ENCODE assay signal across 26 mouse cellular contexts in genomic region chr2:173366734-173367133, GRCm38 (mm10).
"Had no signal": no experiment of that assay in that cellular context is flagged by ENCODE, and none has a peak within 500 bp of the region (broad histone marks: within the 10 kb centered on the region; RNA-seq: fewer than 3 reads in every experiment).

No protein-coding gene starts in this region.

- H3K9me3 ChIP-seq: embryonic facial prominence, embryonic 12.5 days; forebrain, embryonic 10.5 days; forebrain, embryonic 15.5 days had no signal

- H3K27ac ChIP-seq: embryonic facial prominence, embryonic 12.5 days; embryonic facial prominence, embryonic 13.5 days; forebrain, embryonic 10.5 days; forebrain, embryonic 12.5 days; forebrain, embryonic 13.5 days; forebrain, embryonic 15.5 days; gastrocnemius, adult 2 months; heart, adult 2 months had no signal

- H3K4me3 ChIP-seq: embryonic facial prominence, embryonic 12.5 days; embryonic facial prominence, embryonic 13.5 days; erythroblast, embryonic 14.5 days; forebrain, embryonic 10.5 days; forebrain, embryonic 12.5 days; forebrain, embryonic 13.5 days; forebrain, embryonic 15.5 days; gastrocnemius, adult 2 months; heart, adult 2 months had no signal

- H3K36me3 ChIP-seq: embryonic facial prominence, embryonic 12.5 days; embryonic facial prominence, embryonic 13.5 days; forebrain, embryonic 10.5 days; forebrain, embryonic 12.5 days; forebrain, embryonic 15.5 days had no signal

- H3K4me2 ChIP-seq: embryonic facial prominence, embryonic 12.5 days; embryonic facial prominence, embryonic 13.5 days; forebrain, embryonic 12.5 days; forebrain, embryonic 13.5 days; forebrain, embryonic 15.5 days had no signal

- DNase-seq: cerebellum, adult 8-10 months; cerebellum, adult 9-10 months; cerebellum, adult 9-11 months; cerebellum, postnatal 10 days; cerebellum, postnatal 14 days; cerebellum, postnatal 25 days; cerebellum, postnatal 36 days; embryo, embryonic 11 days; forebrain, postnatal 0 days; gastrocnemius, adult 2 months; gastrocnemius, postnatal 10 days; gastrocnemius, postnatal 14 days; gastrocnemius, postnatal 25 days; gastrocnemius, postnatal 36 days; heart, adult 11 months; heart, adult 18-20 months; heart, adult 2 months had no signal

- H3K9ac ChIP-seq: embryonic facial prominence, embryonic 12.5 days; embryonic facial prominence, embryonic 13.5 days; forebrain, embryonic 12.5 days; forebrain, embryonic 13.5 days; forebrain, embryonic 15.5 days; forebrain, postnatal 0 days had no signal

- ATAC-seq: forebrain, embryonic 13.5 days; forebrain, embryonic 14.5 days; forebrain, embryonic 15.5 days; forebrain, embryonic 16.5 days; forebrain, postnatal 0 days had no signal
